Mouse (Mus musculus): Measurements from ENCODE around the gene Pibf1. TPM values are rescaled to one million over a fixed set of nuclear protein-coding genes. Genes with fewer than 3 reads are reported as not detected.

Pibf1 gene
- total RNA-seq, 2 experiments from 2014 or later: 14.3 to 15.3 TPM

GRCm38 (mm10) chr14:99262026-99262425 is 162.8 kb downstream of the Pibf1 start:
- DNase-seq (ENCODE audit: low spot score in 2 of 2): no peak

- DNase-seq (ENCODE audit: low spot score in 2 of 2): no peak
Measured at GRCm38 (mm10) chr14:99263816-99264215, 164.6 kb downstream of the Pibf1 start.

GRCm38 (mm10) chr14:99265791-99266190 is 166.6 kb downstream of the Pibf1 start:
- no peak for DNase-seq (ENCODE audit: low spot score in 2 of 2)

GRCm38 (mm10) chr14:99266749-99267148 is 167.5 kb downstream of the Pibf1 start:
- DNase-seq (ENCODE audit: low spot score in 2 of 2): no peak

GRCm38 (mm10) chr14:99274056-99274455 is 174.8 kb downstream of the Pibf1 start:
- no peak for DNase-seq (ENCODE audit: low spot score in 2 of 2)

GRCm38 (mm10) chr14:99275827-99276226 is 176.6 kb downstream of the Pibf1 start:
- no peak for DNase-seq (ENCODE audit: low spot score in 2 of 2)

GRCm38 (mm10) chr14:99278312-99278711 is 179.1 kb downstream of the Pibf1 start:
- no peak for DNase-seq (ENCODE audit: low spot score in 2 of 2)

- no peak for DNase-seq (ENCODE audit: low spot score in 2 of 2)
Measured at GRCm38 (mm10) chr14:99278763-99279486, 179.7 kb downstream of the Pibf1 start.

GRCm38 (mm10) chr14:99280399-99280798 is 181.2 kb downstream of the Pibf1 start:
- DNase-seq (ENCODE audit: low spot score in 2 of 2): no peak

GRCm38 (mm10) chr14:99280825-99281433 is 181.7 kb downstream of the Pibf1 start:
- no peak for DNase-seq (ENCODE audit: low spot score in 2 of 2)

GRCm38 (mm10) chr14:99285486-99285885 is 186.3 kb downstream of the Pibf1 start:
- DNase-seq (ENCODE audit: low spot score in 2 of 2): no peak

- no peak for DNase-seq (ENCODE audit: low spot score in 2 of 2)
Measured at GRCm38 (mm10) chr14:99292176-99292575, 193.0 kb downstream of the Pibf1 start.

- DNase-seq (ENCODE audit: low spot score in 2 of 2): no peak
Measured at GRCm38 (mm10) chr14:99294424-99294823, 195.2 kb downstream of the Pibf1 start.

GRCm38 (mm10) chr14:99295606-99296341 is 196.6 kb downstream of the Pibf1 start:
- no peak for DNase-seq (ENCODE audit: low spot score in 2 of 2)

- DNase-seq (ENCODE audit: low spot score in 2 of 2): peak; percentile 78 to 85
Measured at GRCm38 (mm10) chr14:99298385-99299021, 199.3 kb downstream of the Pibf1 start, which contains the start of gene Klf5. TSS of gene Klf5 (plus strand) at chr14:99298691.

- DNase-seq (ENCODE audit: low spot score in 2 of 2): peak; percentile 28
Measured at GRCm38 (mm10) chr14:99299022-99299481, 199.8 kb downstream of the Pibf1 start.

GRCm38 (mm10) chr14:99299701-99300191 is 200.5 kb downstream of the Pibf1 start:
- DNase-seq (ENCODE audit: low spot score in 2 of 2): no peak

GRCm38 (mm10) chr14:99301472-99301871 is 202.2 kb downstream of the Pibf1 start:
- no peak for DNase-seq (ENCODE audit: low spot score in 2 of 2)
